Mouse (Mus musculus) erythroblast, embryonic 14.5 days (primary cell): ENCODE measurements at regions not wholly inside any gene's neighbourhood (a gene's known extent, or its start where the extent isn't known, plus 50 kb on each side); places are given as distances from the start of the nearest gene placed in this dataset.

Experiments
- H3K27me3 ChIP-seq: 2 replicates; pipeline ENCODE4 v1.6.1; 2012; ENCODE audit warnings: inconsistent platforms; ENCODE audit not compliant: control insufficient read depth
- H3K36me3 ChIP-seq: 2 replicates; pipeline ENCODE4 v1.6.1; 2012; ENCODE audit warnings: mild to moderate bottlenecking, inconsistent platforms; ENCODE audit not compliant: control insufficient read depth
- H3K4me1 ChIP-seq: 2 replicates; pipeline ENCODE4 v1.6.1; 2012; ENCODE audit warnings: inconsistent platforms; ENCODE audit not compliant: control insufficient read depth
- H3K4me3 ChIP-seq: replicated peaks from 2 replicates; pipeline ENCODE3; 2012; ENCODE audit warnings: moderate library complexity, mild to moderate bottlenecking, inconsistent platforms
- H3K9me3 ChIP-seq: 2 replicates; pipeline ENCODE4 v1.6.1; 2012; ENCODE audit warnings: low read length, inconsistent platforms, mixed read lengths; ENCODE audit not compliant: control insufficient read depth
- GATA1 ChIP-seq: IDR thresholded peaks from 2 replicates; pipeline ENCODE4 v1.6.1; 2012; ENCODE audit warnings: low read length, inconsistent platforms, mixed read lengths
- TAL1 ChIP-seq: IDR thresholded peaks from 3 replicates; pipeline ENCODE4 v1.6.1; 2012; ENCODE audit warnings: low read length, inconsistent platforms, mixed read lengths

DNA sequence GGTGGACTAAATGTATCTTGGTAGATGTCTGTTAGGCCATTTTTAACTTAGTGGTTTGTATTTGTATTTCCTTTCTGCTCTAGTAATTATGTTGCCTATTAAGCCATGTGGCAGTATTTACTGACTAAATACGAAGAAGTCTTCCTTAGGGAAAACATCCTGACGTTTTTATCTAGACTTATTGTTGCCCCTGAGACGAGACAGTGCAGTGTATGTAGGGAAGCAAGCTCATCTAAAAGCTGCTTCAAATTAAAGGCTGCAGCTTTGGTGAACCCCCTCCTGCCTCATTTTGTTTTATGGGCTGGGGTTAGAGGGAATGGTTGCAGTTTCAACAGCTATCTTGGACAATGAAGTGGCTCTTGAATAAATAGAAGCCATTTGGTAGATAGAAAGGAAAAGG, 54.6 kb upstream of the C1galt1 start:
- no peak for TF ChIP-seq TAL1
- no peak for TF ChIP-seq GATA1
- no peaks in the 10 kb centered on the region for H3K36me3 ChIP-seq
- no peaks in the 10 kb centered on the region for H3K9me3 ChIP-seq
- no peak overlapping the region for H3K4me3 ChIP-seq
- H3K4me1 ChIP-seq: peaks cover 2% of the 10 kb centered on the region
- H3K27me3 ChIP-seq: no peaks in the 10 kb centered on the region

DNA sequence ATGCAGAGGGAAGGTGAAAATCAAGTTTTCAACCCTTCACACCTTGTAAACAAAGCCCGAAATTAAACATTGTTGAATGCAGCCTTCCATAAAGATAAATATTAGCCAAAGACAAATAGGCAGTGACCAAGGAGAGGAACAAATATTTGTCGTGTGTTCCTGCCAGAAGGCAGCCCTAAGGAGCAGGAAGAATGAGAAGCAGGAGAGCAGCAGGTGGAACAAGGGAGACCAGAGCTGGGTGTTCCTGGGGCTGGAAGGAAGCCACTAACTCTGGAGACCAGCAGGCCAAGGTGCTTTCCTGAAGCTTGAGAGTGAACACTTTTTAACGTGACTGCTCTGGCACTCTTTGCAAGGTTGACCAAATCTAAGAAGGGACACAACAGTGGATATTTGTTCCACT, 55.6 kb upstream of the C1galt1 start:
- TF ChIP-seq TAL1 (no peak), GATA1 (no peak)
- no peaks in the 10 kb centered on the region; the same call in 1 of the 2 replicates for H3K4me1 ChIP-seq
- no peaks in the 10 kb centered on the region for H3K27me3 ChIP-seq
- H3K36me3 ChIP-seq: no peaks in the 10 kb centered on the region
- H3K4me3 ChIP-seq: no peak overlapping the region
- no peaks in the 10 kb centered on the region for H3K9me3 ChIP-seq

DNA sequence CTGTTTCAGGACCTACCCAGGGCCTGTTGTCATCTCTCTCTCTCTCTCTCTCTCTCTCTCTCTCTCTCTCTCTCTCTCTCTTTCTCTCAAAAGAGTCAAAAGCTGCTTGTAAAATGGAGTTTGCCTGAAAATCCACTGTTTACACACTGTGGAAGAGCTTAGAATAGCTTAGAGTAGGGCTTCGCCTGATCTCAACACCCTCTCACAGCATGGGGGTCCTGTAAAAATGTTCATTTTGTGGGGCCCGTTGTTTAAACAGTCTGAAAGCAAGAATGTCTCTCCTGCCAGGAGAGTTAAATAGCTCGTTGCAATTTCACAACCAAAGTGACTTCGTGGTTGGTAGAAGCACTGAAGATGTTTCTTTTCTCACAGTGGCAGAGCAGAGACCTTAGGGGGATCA, 59.2 kb upstream of the C1galt1 start:
- TF ChIP-seq GATA1 (no peak), TAL1 (no peak)
- peaks cover 18% of the 10 kb centered on the region for H3K4me1 ChIP-seq
- no peak overlapping the region for H3K4me3 ChIP-seq
- no peaks in the 10 kb centered on the region for H3K27me3 ChIP-seq
- no peaks in the 10 kb centered on the region for H3K9me3 ChIP-seq
- no peaks in the 10 kb centered on the region for H3K36me3 ChIP-seq

DNA sequence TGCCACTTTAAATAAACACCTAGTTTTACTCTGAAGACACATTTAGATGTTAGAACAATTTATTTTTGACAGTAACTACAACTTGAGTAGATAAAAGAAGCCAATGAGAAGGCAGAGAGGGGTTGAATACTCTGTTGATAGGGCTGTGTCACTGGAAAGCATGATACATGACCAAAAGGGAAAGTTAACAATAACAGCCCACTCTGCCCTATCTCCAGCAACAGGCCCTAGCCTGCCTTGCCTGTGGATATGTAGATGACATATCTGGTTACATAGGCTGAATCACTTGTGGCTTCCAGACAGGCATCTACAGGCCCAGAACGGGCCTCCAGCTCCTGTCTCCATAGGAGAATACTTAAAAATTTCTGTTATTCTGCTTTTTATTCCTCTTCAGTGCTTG, 61.6 kb upstream of the C1galt1 start:
- no peak for TF ChIP-seq GATA1
- peak; percentile 51; the same call in 2 of the 3 replicates for TF ChIP-seq TAL1
- no peaks in the 10 kb centered on the region for H3K36me3 ChIP-seq
- H3K9me3 ChIP-seq: no peaks in the 10 kb centered on the region
- H3K4me3 ChIP-seq: no peak overlapping the region
- H3K4me1 ChIP-seq: peaks cover 39% of the 10 kb centered on the region
- no peaks in the 10 kb centered on the region for H3K27me3 ChIP-seq

DNA sequence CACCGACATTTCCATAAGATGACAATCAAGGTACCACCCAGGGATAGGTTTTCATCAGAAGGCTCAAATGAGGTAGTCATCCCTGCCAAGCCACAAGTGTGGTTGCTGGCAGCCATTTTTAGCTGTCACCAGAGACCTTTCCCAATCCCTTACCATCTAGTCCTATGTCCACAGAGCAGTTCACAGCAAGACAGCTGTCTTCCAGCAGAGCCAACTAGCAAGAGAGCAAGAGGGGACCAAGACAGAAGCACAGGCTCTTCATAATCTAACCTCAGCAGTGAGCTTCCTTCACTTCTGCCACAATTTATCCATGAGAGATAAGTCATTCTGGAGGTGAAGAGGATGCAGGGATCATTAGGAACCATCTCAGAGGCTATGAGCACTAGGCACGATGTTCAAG, 64.7 kb upstream of the C1galt1 start:
- Histone ChIP-seq H3K4me1 (peaks cover 48% of the 10 kb centered on the region), H3K9me3 (no peaks in the 10 kb centered on the region), H3K36me3 (no peaks in the 10 kb centered on the region), H3K4me3 (no peak overlapping the region), H3K27me3 (no peaks in the 10 kb centered on the region)
- TF ChIP-seq TAL1 (no peak), GATA1 (no peak)

DNA sequence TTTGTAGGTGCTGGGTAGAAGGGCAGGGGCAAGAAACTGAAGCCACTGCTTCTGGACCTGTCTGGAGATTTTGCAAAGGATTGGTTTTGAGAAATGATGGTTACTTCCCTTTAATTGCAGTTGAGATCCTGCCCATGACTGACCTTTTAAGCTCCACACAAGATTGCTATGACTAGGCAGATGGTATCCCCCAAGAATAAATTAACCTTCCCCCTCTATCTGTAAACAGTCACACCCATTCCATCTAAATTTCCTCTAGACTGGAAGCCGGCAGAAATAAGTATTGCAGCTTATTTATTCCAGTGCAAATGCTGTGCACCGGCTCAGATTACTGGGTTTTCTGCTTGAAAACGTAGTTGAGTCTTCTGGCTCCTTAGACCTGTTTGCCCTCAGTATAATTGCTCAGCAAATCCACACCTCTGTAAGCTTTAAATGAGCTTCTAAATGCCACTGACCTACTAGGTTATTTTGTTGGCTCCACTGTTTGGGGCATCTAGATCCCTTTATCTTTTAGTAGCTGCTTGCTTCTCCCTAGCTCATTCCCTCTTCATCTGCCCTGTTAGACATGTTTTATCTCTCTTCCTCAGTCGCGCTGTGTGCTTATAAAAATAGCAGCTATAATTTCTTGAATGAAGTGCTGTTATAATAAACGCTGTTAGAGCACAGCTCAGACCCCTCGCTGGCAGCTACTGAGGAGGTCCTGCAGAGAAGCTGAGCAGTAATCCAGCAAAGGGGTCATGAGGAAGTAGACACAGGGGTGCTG, 65.8 kb upstream of the C1galt1 start:
- peaks cover 46% of the 10 kb centered on the region for H3K4me1 ChIP-seq
- H3K4me3 ChIP-seq: peak overlapping the region; percentile 31
- TF ChIP-seq GATA1: no peak
- TF ChIP-seq TAL1: no peak
- no peaks in the 10 kb centered on the region for H3K27me3 ChIP-seq
- H3K36me3 ChIP-seq: no peaks in the 10 kb centered on the region
- H3K9me3 ChIP-seq: no peaks in the 10 kb centered on the region

DNA sequence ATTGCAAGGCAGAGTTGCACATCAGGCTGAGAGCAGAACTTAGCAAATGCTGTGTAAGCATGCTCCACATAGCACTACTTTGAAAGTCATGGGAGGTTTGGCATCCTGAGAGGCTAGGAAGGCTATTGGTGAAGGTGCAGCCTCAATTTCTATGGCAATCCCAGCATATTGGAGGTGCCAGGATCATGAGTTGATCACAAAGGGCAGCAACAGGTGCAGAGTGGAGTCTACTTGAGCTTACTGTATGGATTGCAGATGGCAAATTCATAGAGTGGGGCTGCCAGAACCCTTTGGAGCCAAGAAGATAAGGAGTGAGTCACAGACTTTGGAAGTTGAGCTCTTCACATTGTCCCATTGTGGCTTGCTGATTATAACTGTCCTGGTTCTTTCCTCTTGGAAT, 75.4 kb upstream of the Asns start:
- H3K27me3 ChIP-seq: 0 out of 2 replicates have a peak, but pooled peaks cover 2% of the 10 kb centered on the region
- H3K4me1 ChIP-seq: no peaks in the 10 kb centered on the region; the same call in 1 of the 2 replicates
- no peak for TF ChIP-seq GATA1
- TF ChIP-seq TAL1: no peak
- no peak overlapping the region for H3K4me3 ChIP-seq
- no peaks in the 10 kb centered on the region for H3K9me3 ChIP-seq
- no peaks in the 10 kb centered on the region for H3K36me3 ChIP-seq

DNA sequence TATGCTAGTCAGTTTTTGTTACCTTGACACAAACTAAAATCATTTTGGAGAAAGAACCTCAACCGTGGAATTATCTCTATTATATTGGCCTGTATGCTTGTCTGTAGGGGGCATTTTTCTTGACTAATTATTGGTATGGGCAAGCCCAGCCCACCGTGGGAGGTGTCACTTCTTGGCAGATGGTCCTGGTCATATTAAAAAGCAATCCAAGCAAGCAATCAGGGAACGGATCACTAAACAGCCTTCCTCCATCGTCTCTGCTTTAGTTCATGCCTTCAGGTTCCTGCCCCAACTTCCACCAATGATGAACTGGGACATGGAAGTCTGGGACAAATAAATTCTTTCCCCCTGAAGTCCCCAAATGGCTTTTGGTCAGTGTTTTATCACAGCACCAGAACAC, 74.6 kb upstream of the Asns start:
- H3K36me3 ChIP-seq: no peaks in the 10 kb centered on the region
- H3K4me1 ChIP-seq: peaks cover 3% of the 10 kb centered on the region
- H3K27me3 ChIP-seq: 0 out of 2 replicates have a peak, but pooled peaks cover 2% of the 10 kb centered on the region
- TF ChIP-seq TAL1 (no peak), GATA1 (no peak)
- no peak overlapping the region for H3K4me3 ChIP-seq
- H3K9me3 ChIP-seq: no peaks in the 10 kb centered on the region

DNA sequence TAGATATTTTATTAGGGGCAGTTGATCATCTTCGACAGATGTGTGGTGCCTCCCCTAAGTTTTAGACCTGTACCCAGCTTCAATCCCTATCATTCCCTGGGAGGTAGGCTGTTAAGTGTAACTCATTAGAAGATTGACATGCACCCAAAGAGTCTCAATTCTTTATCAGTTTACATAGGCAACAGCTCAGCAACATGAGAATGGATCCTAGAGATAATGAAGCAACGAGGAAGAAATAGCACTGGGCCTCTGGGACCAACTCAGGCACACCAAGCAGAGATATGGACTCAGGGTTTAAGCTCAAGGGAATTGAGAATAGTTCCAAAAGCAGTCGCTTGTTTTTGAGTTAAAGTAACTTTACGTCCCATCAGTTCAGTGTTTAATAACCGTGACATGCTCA, 66.3 kb upstream of the Asns start:
- Histone ChIP-seq H3K4me3 (no peak overlapping the region), H3K9me3 (no peaks in the 10 kb centered on the region), H3K36me3 (no peaks in the 10 kb centered on the region), H3K27me3 (no peaks in the 10 kb centered on the region), H3K4me1 (peaks cover 34% of the 10 kb centered on the region)
- TF ChIP-seq TAL1: no peak
- no peak for TF ChIP-seq GATA1

DNA sequence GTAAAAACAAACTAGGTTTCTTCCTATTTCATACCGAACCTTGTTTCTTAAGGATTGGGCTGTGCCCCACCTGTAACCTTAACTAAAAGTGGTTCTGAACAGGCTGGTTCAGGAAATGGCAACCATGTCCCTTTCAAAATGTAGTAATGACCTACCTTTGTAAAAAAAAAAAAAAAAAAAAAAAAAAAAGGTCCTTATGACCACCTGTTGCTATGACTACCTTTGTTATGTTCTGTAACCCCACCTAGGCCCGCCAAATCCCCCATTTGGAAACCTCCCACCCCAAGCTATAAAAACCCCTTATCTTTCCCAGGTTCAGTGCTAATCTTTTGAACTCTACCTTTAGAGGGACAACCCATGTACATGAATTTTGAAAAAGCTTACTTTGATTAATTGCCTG, 60.8 kb upstream of the Asns start:
- Histone ChIP-seq H3K36me3 (no peaks in the 10 kb centered on the region), H3K4me1 (peaks cover 6% of the 10 kb centered on the region), H3K4me3 (no peak overlapping the region), H3K9me3 (no peaks in the 10 kb centered on the region), H3K27me3 (peaks cover 4% of the 10 kb centered on the region; the same call in 1 of the 2 replicates)
- no peak for TF ChIP-seq GATA1
- no peak for TF ChIP-seq TAL1
